Mouse (Mus musculus) liver, adult 2 months (tissue): ENCODE results near the gene Npw. TPM values are rescaled to one million over a fixed set of nuclear protein-coding genes. Genes with fewer than 3 reads are reported as not detected.

Source experiments
- DNase-seq: peaks from one replicate; pipeline ENCODE4 v3.0.0-alpha.2; 2011; ENCODE audit warnings: low read depth, low spot score; ENCODE audit errors: extremely low read depth
- H3K27ac ChIP-seq: fragments of 200-500 bp; replicated peaks from 2 replicates; pipeline ENCODE4 v1.5.1; 2012; ENCODE audit warnings: low read depth, mild to moderate bottlenecking, control low read depth, inconsistent platforms, low read length; ENCODE audit not compliant: insufficient read depth
- H3K27me3 ChIP-seq: fragments of 200-500 bp; 2 replicates; pipeline ENCODE4 v1.6.1; 2012; ENCODE audit warnings: mild to moderate bottlenecking, moderate library complexity, low read length, inconsistent platforms; ENCODE audit not compliant: control insufficient read depth, insufficient read depth
- H3K36me3 ChIP-seq: fragments of 200-500 bp; 2 replicates; pipeline ENCODE4 v1.6.1; 2012; ENCODE audit warnings: low read length, inconsistent platforms; ENCODE audit not compliant: control insufficient read depth, insufficient read depth
- H3K4me1 ChIP-seq: fragments of 200-500 bp; 2 replicates; pipeline ENCODE4 v1.6.1; 2011; ENCODE audit warnings: low read length; ENCODE audit not compliant: control insufficient read depth, insufficient read depth
- H3K4me3 ChIP-seq: fragments of 200-500 bp; 2 replicates; pipeline ENCODE4 v1.5.1; 2011; ENCODE audit warnings: low read depth, mild to moderate bottlenecking, control low read depth, low read length, moderate library complexity; ENCODE audit not compliant: insufficient read depth
- H3K79me2 ChIP-seq: fragments of 200-500 bp; 2 replicates; pipeline ENCODE4 v1.6.1; 2012; ENCODE audit warnings: inconsistent platforms, mild to moderate bottlenecking, low read length, moderate library complexity; ENCODE audit not compliant: control insufficient read depth, insufficient read depth
- H3K9ac ChIP-seq: fragments of 200-500 bp; 2 replicates; pipeline ENCODE4 v1.6.1; 2012; ENCODE audit warnings: low read depth, mild to moderate bottlenecking, control low read depth, inconsistent platforms, low read length
- CTCF ChIP-seq: fragments of 200-500 bp; IDR thresholded peaks from 2 replicates; pipeline ENCODE4 v1.5.1; 2011; ENCODE audit warnings: low read depth, low read length, control low read depth
- POLR2A ChIP-seq: fragments of 200-500 bp; IDR thresholded peaks from 2 replicates; pipeline ENCODE4 v1.6.1; 2011; ENCODE audit warnings: low read length, control low read depth; ENCODE audit not compliant: insufficient read depth; ENCODE audit errors: extremely low read depth
- WGBS: fragments of 180-500 bp; shearing (Covaris S2); methylation state at CpG from one replicate; pipeline ENCODE4 v1.1.7; 2018; 5-methylcytosine and 5-hydroxymethylcytosine counted together
- polyA plus RNA-seq: library from polyadenylated mRNA; depleted of rRNA; stranded (reverse); fragments of >200 nt; gene quantifications from 2 replicates; pipeline ENCODE4 v1.2.3, GENCODE M21; 2012
- total RNA-seq: library from RNA; depleted of rRNA; stranded (reverse); fragments of >200 nt; gene quantifications from 2 replicates; pipeline ENCODE4 v1.2.3, GENCODE M21; 2014

The Npw gene
- total and polyA plus RNA-seq, 2 experiments = not detected

DNA sequence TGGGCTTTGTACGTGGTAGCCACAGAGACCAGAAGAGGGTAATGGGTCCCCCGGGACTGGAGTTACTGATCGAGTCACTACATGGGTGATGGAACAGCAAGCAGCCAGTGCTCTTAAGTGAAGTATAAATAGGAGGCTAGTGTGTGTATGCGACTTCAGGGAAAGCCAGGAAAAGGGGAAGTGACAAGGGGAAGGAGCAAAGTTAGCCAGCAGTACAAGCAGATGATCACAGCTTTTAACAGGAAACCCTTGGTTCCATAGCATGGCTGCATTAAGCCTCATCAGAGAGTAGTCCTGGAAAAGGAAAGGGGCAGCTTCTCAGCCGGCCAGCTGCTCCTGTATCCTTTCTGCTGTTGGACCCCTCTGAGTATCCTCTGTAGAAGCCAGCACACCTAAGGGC is 34.1 kb upstream of the Npw start:
- Histone ChIP-seq H3K4me1 (peaks cover 6% of the 10 kb centered on the region), H3K9ac (no peak overlapping the region), H3K79me2 (no peaks in the 10 kb centered on the region; the same call in 1 of the 2 replicates), H3K4me3 (no peak overlapping the region), H3K27ac (no peak overlapping the region), H3K27me3 (peaks cover 6% of the 10 kb centered on the region), H3K36me3 (no peaks in the 10 kb centered on the region)
- TF ChIP-seq CTCF (no peak), POLR2A (no peak)
- WGBS = 89% methylated on average over 5 of the region's 5 CpGs
- DNase-seq = peak; percentile 15

DNA sequence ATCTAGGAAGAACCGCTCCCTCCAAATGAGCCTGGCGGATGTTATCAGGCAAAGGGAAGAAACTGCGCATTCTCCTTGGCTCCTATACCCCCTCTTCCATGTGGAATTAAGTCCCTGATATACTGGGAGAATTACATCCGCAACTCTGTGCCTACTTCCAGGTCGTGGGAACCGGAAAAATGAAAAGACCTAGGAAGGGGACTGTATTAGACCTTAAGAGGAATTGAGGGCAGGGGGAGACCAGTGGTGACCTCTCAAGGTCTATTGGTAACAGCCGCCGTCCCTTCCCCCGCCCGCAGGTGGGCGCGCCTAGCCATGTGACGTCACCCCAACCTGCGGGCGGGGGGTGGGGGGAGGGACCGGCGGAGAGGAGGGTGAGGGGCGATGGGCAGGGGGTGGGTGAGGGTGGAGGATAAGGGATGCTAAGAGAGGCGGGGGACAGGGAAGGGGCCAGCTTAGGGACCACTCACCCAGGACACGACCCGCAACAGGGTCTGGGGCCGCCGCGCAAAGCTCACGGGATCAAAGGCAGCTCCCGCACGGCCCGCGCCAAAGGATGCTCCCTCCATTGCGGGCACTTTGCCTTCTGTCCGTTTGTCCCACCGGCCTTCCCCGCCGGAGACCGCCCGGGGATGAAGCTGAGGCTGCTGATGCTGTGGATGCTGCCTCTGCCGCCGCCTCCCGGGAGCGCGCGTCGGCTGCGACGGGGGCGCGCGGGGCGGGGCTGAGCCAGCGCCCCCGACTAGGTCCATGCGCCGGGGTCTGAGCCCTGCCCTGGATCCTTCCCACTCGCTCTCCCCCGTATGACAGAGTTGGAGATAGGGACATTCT is 31.2 kb upstream of the Npw start, which contains the start of gene Syngr3:
Gene Syngr3 (minus strand): TSS at position 705 of the 831 bp plus-strand sequence.
- DNase-seq = no peak
- Histone ChIP-seq H3K9ac (no peak within 1 kb of the TSS), H3K4me3 (no peak within 1 kb of the TSS), H3K27me3 (peaks cover 6% of the 10 kb centered on the region), H3K79me2 (no peaks in the 10 kb centered on the region), H3K4me1 (peaks cover 6% of the 10 kb centered on the region; the same call in 1 of the 2 replicates), H3K27ac (no peak within 1 kb of the TSS), H3K36me3 (no peaks in the 10 kb centered on the region)
- 8% methylated on average over 55 of the region's 55 CpGs for WGBS
- TF ChIP-seq POLR2A (no peak), CTCF (no peak)

DNA sequence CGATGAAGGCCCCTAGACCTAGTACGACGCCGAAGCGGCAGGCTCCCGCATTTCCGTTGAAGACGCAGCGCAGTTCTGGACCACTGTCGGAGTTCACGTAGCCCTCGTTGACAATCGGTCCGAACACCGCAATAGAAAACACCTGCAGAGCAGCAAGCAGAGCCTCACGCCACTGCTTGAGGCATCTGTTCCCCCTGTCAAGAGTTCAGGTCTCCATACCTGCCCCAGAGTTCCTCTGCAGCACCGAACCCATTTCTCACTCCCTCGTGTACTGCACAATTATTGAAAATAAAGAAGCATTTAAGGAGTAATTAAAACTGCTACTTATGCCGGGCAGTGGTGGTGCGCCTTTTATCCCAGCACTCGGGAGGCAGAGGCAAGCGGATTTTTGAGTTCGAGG is 29.3 kb upstream of the Npw start:
- Histone ChIP-seq H3K27ac (no peak overlapping the region), H3K4me3 (peak overlapping the region; percentile 59; the same call in 1 of the 2 replicates), H3K4me1 (peaks cover 6% of the 10 kb centered on the region; the same call in 1 of the 2 replicates), H3K36me3 (no peaks in the 10 kb centered on the region), H3K27me3 (peaks cover 6% of the 10 kb centered on the region), H3K9ac (peak overlapping the region; percentile 13; the same call in 1 of the 2 replicates), H3K79me2 (no peaks in the 10 kb centered on the region)
- TF ChIP-seq CTCF = no peak
- TF ChIP-seq POLR2A = no peak
- DNase-seq = no peak
- WGBS = 27% methylated on average over 23 of the region's 23 CpGs

DNA sequence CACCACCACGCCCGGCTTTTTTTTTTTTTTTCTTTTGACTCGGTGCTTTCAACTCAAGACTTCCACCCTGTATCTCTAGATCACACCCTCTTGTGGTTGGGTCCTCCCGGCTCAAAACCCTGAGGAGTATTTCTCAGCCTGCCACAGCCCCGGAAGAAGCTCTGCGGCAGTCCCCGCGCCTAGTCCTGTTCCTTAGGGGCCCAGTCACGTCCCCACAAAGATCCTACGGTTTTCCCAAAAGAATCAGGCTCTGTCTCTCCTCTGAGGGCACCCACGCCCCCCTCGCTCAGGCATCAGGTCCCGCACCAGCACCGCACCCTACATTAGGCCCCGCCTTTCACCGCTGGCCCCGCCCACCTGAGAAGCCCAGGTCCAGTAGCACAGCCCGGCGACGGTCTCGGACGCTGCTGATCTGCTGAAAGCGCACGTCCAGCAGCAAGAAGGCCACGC is 28.9 kb upstream of the Npw start:
- peaks cover 6% of the 10 kb centered on the region; the same call in 1 of the 2 replicates for H3K4me1 ChIP-seq
- H3K36me3 ChIP-seq = no peaks in the 10 kb centered on the region
- no peaks in the 10 kb centered on the region for H3K79me2 ChIP-seq
- 5% methylated on average over 25 of the region's 25 CpGs for WGBS
- H3K27ac ChIP-seq = no peak overlapping the region
- peak overlapping the region; percentile 59 for H3K4me3 ChIP-seq
- peak overlapping the region; percentile 13 for H3K9ac ChIP-seq
- peaks cover 6% of the 10 kb centered on the region for H3K27me3 ChIP-seq
- peak; percentile 38 for DNase-seq
- TF ChIP-seq CTCF (no peak), POLR2A (no peak)

DNA sequence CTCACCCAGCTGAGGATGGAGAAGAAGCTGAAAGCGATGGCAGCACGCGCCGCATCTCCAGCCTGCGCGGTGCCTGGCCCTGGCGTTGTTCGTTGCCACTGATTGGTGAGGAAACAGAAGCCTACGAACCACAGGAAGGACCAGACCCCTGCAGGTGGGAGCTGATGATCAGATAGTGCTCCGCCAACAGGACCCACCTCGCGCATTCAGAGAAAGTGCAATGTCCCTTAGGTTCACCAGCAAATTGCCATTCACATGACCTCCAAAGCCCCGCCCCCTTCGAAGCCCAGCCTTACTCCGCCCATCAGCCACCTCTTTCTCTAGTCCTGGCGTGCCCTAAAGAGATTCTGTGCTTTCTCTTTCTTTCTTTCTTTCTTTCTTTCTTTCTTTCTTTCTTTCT is 28.3 kb upstream of the Npw start:
- no peak overlapping the region for H3K27ac ChIP-seq
- peak; percentile 56 for DNase-seq
- H3K4me3 ChIP-seq = no peak overlapping the region
- peaks cover 6% of the 10 kb centered on the region; the same call in 1 of the 2 replicates for H3K4me1 ChIP-seq
- peaks cover 3% of the 10 kb centered on the region; the same call in 1 of the 2 replicates for H3K36me3 ChIP-seq
- no peaks in the 10 kb centered on the region for H3K79me2 ChIP-seq
- no peak for TF ChIP-seq POLR2A
- H3K27me3 ChIP-seq = peaks cover 6% of the 10 kb centered on the region
- WGBS = 49% methylated on average over 16 of the region's 16 CpGs
- no peak overlapping the region for H3K9ac ChIP-seq

DNA sequence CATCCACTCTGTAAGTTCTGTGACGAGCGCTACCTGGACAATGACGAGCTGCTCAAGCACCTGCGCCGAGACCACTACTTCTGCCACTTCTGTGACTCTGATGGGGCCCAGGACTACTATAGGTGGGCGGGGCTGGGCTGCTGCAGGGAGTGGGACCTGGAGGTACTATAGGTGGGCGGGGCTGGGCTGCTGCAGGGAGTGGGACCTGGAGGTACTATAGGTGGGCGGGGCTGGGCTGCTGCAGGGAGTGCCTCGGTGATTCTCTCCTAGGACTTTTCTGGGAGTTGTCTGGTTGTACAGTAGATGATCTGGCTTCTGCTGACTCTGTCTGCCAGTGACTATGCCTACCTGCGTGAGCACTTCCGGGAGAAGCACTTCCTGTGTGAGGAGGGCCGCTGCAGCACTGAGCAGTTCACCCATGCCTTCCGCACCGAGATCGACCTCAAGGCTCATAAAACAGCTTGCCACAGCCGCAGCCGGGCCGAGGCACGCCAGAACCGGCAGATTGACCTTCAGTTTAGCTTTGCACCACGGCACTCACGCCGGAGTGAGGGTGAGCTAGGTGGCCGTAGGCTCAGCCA is 19.3 kb upstream of the Npw start:
- WGBS = 96% methylated on average over 24 of the region's 24 CpGs
- TF ChIP-seq CTCF = no peak
- no peak for TF ChIP-seq POLR2A
- Histone ChIP-seq H3K4me1 (no peaks in the 10 kb centered on the region), H3K36me3 (peaks cover 29% of the 10 kb centered on the region; the same call in 1 of the 2 replicates), H3K27me3 (no peaks in the 10 kb centered on the region), H3K79me2 (peaks cover 24% of the 10 kb centered on the region; the same call in 1 of the 2 replicates), H3K4me3 (no peak overlapping the region), H3K27ac (no peak overlapping the region), H3K9ac (no peak overlapping the region)
- no peak for DNase-seq
